Mouse (Mus musculus): ENCODE measurements around the gene Shb.

Shb gene

DNA sequence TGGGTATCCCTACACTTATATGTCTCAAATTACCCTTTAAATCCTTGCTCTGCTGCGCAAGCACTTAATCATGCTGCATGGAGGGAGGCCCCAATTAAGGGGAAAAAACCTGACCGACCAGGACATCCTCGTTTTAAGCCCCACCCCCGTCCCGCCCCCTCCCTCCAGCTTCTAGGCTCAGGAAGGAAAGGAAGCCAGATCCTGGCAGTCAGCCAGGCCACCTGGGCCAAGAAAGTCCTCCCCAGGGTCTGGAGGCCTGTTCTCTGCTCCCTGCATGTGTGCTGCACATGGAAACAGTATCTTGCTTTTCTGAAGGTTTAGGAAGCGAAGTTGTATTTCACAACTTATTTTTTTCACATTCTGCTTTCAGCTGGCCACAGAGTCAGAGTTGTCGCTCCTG, at the start of gene Shb:
TSS of gene Shb (minus strand) at position 96 of the 400 bp plus-strand sequence.
- DNase-seq (ENCODE audit: low spot score in 2 of 2) = no peak

DNA sequence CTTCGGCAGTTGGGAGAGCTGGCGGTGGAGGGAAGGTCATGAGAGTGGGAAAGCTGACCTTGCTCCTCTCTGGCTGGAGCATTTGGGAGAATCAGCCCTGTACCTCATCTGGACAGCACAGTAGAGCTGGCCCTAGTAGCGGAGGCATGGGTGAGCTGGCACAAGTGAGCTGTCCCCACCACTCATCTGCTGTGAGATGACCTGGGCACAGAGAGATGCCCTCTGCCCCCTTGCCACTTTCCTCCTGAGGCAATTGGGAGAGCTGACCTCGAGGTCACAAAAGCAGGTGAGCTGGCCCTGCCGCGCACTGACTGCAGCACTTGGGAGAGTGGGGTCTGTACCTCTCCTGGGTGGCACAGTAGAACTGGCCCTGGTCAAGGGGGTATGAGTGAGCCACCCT, 48.8 kb upstream of the Shb start:
- DNase-seq (ENCODE audit: low spot score in 2 of 2) = no peak

DNA sequence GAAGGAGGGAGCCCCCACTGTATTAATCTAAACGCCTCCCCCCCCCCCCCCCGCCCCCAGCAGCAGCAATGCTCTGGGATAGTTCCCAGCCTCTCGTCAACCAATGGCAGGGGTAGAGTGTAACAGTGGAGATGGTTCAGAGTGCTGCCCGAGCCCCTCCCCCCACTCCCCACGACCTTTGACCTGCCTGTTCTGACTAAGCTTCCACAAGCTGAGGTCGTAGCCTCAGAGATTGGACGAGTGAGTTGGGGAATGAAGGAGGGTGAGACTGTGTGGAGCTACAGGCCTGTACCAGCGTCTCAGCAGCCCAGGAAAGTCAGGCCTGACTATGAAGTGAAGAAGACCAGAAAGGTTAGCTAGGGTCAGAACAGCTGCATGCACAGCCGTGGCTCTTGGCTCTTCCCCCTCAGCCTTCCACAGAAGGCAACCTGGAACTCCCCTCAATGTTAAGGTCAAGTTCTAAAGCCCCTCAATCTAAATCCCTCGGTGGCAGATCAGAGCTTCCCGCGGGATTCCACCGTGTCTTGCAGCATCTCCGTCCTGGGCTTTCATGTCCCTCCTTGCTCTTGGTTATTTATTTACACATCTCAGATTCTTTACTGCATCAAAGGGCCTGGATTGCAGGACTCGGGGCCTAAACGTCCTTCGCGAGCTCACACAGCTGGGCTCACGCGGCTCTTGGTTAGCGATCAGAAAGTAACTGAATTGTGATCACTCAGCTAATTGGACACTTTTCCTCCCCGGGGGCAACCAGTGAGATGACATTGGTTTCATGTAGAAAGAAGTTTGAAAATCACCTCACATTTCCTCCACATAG, 46.5 kb upstream of the Shb start:
- no peak for DNase-seq (ENCODE audit: low spot score in 2 of 2)

- no peak for DNase-seq (ENCODE audit: low spot score in 2 of 2)
Measured at GRCm38 (mm10) chr4:45577631-45578030, 45.4 kb upstream of the Shb start.

- DNase-seq (ENCODE audit: low spot score in 2 of 2) = no peak
Measured at GRCm38 (mm10) chr4:45574614-45575169, 42.4 kb upstream of the Shb start.

DNA sequence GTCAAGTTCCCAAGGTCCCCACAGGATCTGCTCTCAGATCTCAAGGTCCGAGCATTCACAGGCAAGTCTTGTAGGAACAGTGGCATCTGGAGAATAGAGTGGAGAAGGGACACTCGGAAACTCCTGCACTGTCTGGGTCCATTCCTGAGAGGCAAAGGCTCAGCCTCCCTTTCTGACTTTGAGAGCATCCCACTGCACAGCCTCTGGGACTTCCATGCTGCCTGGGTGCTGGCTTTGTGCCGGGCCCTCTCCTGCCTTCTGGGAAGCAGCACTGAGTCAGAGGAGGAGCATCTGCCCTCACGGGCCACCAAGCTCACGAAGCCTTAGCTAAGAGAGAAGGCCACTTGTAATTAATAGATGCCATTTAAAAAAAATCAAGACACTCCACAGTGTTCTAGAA, 37.3 kb upstream of the Shb start:
- no peak for DNase-seq (ENCODE audit: low spot score in 2 of 2)

- no peak for DNase-seq (ENCODE audit: low spot score in 2 of 2)
Measured at GRCm38 (mm10) chr4:45558211-45558610, 25.9 kb upstream of the Shb start.

DNA sequence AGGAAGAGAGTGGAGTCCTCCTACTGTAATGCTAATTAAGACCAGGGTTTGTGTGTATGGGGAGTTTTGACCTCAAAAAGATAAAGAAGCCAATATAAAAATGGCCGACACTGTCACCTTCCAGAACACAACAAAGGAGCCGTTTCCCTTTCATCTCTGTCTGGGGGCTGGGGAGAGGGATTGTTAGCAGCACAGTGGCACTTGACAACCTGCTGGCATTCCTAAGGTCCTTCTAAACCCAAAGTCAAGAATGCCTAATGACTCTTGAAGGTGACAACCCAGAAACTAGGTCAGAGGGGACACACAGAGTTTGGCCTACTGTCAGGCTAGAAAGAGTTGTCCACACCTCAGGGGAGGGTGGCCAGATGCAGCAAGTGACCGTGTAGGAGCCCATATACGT, 20.3 kb upstream of the Shb start:
- DNase-seq (ENCODE audit: low spot score in 2 of 2) = no peak

DNA sequence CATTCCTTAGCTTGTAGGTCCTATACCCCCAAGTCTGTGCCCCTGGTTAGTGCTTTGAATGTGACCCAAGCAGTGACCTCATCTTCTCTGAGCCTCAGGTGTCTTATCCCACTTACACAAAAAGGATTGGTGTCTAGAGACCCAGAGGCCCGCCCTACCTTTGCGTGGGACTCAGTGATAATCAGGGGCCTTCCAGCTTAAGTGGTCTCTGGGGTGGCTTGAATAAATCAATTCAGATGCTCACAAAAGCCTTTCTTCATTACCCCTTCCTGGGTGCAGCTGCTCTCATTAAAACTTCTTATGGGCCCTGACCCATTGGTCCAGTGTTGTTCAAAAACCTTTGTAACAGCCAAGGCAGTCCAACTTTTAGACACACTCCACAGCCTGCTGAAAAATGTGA, 18.7 kb upstream of the Shb start:
- no peak for DNase-seq (ENCODE audit: low spot score in 2 of 2)

GRCm38 (mm10) chr4:45549514-45549913, 17.2 kb upstream of the Shb start:
- no peak for DNase-seq (ENCODE audit: low spot score in 2 of 2)

- DNase-seq (ENCODE audit: low spot score in 2 of 2) = no peak
Measured at GRCm38 (mm10) chr4:45545851-45546250, 13.6 kb upstream of the Shb start.

- no peak for DNase-seq (ENCODE audit: low spot score in 2 of 2)
Measured at GRCm38 (mm10) chr4:45543481-45544051, 11.3 kb upstream of the Shb start.

GRCm38 (mm10) chr4:45540151-45540933, 8.1 kb upstream of the Shb start:
- no peak for DNase-seq (ENCODE audit: low spot score in 2 of 2)

- no peak for DNase-seq (ENCODE audit: low spot score in 2 of 2)
Measured at GRCm38 (mm10) chr4:45539187-45539586, 6.9 kb upstream of the Shb start.

DNA sequence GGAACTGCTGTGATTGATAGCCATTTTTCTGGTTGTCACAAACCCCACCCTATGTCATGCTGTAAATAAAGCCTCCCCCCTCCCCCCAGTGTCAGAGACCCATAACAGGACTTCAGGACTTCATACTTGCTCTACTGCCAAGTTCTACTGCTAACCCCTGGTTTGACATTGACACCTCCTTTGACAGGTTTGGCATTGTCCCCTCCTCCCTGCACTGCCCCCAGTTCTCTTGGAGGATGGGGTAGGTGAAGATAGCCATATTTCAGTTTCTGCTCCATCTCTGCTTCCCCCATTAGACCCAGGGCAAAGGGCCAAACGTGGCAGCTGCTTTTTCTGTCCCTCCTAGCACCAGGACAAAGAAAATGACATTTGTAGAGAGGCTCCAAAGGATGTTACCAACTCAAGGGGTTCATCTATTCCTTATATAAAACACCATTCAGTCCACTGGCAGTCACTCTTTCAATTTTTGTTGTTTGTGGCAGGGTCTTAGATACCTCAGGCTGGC, 1.2 kb upstream of the Shb start:
- no peak for DNase-seq (ENCODE audit: low spot score in 2 of 2)

DNA sequence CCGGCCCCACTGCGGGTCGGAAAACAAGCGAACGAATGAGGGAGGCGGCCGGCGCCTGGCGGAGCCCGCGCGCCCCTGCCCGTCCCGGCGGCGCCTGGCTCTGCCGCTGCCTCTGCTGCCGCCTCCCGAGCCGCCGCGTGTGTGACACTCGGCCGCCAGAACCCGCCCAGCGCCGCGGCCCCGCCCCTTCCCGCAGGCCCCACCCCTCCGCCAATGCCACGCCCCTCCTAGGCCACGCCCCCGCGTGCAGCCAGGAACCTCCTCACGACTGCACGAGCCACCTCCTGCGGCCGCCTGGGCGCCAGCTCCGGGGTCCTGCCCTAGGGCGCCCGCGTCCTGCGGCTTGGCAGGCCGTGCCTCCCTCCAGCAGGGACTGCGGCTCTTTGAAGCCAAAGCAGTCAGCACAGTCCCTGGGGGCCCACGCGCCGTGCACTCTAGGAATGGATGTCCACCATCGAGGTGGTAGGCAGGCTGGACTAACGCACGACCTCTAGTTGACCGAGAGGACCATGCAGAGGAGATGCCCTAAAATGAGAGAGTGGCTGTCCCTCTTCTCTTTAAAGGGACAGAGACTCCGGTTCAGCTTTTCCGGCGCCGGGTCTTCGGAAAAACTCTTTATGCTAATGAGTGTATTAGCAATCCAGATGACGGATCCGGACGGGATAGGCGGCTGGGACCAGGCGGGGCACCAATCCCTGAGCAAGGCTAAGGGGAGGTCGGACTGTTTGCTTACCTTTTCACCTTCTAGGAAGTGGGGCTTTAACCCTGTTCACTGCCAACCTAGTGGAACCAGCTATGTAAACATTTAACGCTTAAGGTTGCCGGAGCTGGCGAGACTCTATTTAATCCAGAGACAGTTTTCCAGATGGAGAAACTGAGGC, 1.4 kb downstream of the Shb start:
- DNase-seq (ENCODE audit: low spot score in 2 of 2) = peak; percentile 67 to 88

- DNase-seq (ENCODE audit: low spot score in 2 of 2) = no peak
Measured at GRCm38 (mm10) chr4:45529986-45530597, 2.2 kb downstream of the Shb start.

DNA sequence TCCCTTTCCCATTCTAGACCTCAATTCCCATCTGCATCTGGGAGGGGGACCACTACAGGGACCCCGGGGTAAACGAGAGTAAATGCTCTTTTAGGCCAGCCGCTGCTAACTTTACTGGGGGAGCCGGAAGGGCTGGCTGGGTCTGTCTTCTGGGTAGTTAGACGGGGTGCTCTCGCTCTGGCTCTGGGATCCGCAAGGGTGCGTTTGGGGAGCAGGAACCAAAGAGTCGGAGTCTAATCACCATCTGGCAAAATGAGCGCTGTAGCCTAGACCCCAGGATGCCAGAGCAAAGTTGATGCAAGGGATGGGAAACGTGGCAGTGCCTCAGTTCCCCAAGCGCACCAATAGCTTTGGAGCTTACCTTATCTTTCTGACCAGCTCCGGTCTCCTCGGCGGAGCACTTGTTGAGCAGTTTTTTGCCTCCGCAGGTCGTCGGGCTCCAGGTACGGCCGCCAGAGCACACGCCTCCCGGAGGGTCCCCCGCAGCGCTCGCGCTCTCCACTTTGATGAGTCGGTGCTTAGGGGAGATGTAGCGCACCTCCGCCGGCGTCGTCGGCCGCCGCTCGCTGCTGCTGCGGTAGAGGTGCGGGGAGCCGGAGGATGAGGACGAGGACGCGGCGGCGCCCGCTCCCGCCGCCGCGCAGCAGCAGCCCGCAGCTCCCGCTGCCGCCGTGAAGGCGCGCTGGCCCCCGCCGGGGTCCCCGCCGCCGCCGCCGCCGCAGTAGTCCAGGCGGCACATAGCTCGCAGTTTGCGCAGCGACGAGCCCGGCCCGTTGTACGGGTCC, 2.9 kb downstream of the Shb start:
- no peak for DNase-seq (ENCODE audit: low spot score in 2 of 2)

DNA sequence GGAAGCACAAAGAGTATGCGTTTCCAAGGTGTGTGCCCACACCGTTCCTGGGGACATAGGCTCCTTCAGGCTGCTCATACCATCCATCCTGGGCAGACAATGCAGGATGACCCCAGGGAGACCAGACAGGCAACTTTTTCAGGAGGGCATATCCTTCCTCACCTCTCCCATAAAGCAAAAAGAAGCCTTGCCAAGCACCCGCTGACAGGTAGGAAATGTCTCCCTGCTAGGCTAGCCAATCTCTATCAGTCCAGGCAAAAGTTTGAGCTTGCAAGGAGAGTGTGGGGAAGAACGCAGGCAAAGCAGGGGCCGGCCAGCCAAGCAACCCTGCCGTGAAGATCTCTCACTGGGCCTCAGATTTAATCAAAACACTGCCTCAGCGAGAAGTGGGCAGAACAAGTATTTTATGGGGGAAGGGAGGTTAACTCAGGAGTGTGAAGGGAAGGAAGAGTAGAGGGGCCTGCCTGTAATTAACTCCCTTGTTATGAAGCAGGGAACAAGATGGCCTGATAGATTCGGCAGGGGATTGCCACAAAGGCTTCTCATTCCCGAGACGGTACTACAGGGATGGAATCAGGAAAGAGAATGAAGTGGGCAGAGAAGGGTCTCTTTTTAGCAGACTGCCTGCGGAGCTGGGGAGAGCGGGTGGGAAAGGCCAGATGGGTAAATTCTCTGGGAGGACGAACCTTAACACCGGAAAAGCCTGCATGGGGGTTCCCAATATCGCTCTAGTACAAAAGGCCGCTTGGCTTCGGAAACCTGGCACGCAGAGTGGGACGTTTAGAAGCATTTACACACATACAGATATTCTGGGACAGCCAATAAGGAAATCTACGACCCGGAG, 3.7 kb downstream of the Shb start:
- no peak for DNase-seq (ENCODE audit: low spot score in 2 of 2)

Data from left cerebral cortex, adult 9 months (tissue).